Mouse (Mus musculus): Measurements from ENCODE around the gene Hist1h2ag. TPM values are rescaled to one million over a fixed set of nuclear protein-coding genes. Genes with fewer than 3 reads are reported as not detected.

Gene Hist1h2ag
- total RNA-seq, 4 experiments from 2014 or later, result 9.0 to 26.2 (median 21.0) TPM

DNA sequence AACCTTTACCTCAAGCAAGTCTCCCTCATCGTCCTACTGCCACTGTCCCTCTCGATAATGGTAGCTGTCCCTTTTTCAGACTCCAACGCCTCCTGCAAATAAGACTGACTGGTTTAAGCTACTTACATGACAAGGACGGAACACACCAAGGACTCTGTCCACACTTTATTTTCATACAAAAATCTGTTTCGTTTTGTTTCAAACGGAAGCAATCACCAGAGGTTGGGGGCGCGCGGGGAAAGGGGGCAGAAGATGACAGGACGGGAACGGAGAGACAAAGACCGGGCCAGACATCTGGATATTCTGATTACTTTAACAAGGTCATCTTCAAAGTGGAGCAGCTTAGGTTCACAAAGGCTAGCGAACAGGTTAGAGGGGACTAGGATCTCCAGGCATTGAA lies 29.0 kb downstream of the Hist1h2ag start:
- DNase-seq (ENCODE audit: low spot score in 2 of 2), result no peak

DNA sequence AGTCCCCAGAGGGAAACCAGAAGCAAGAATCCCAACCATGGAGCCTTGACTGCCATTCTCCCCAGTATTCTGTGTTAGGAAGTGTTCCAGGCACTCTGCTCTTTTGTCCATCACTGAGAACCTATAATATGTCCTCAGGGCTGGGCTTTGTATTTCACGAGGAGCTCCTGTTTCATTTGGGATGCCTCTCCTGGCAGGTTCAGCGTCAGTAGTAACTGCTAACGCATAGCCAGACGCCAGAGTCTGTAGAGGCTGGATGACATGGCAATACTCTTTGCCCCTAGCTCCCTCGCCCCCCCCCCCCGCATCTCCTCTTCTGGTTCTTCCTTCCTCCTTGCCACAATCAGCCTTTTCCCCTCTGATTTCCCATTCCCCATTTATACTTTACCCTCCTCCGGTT lies 33.1 kb downstream of the Hist1h2ag start, which contains the start of gene Prss16:
Gene Prss16 (minus strand): TSS at position 101 of the 400 bp plus-strand sequence.
- no peak for DNase-seq (ENCODE audit: low spot score in 2 of 2)

DNA sequence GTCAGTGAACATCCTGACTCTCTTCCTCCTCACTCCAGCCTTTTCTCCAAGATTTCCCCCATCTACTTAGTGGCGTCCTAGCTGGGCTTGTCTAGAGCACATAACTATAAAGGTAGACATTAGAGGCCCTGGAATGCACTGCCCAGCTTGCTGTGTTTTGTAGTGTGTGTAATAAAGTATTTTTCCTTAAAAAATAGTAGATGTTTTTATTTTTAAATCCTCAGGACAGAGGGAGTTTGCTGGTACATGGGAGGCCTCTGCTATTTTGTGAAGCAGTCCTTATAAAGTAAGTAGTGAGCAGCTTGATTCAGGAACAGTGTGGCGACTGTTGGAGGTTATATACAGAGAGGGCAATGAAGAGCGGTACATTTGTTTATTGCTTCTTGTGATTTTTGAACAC lies 34.0 kb downstream of the Hist1h2ag start:
- DNase-seq (ENCODE audit: low spot score in 2 of 2), result no peak

DNA sequence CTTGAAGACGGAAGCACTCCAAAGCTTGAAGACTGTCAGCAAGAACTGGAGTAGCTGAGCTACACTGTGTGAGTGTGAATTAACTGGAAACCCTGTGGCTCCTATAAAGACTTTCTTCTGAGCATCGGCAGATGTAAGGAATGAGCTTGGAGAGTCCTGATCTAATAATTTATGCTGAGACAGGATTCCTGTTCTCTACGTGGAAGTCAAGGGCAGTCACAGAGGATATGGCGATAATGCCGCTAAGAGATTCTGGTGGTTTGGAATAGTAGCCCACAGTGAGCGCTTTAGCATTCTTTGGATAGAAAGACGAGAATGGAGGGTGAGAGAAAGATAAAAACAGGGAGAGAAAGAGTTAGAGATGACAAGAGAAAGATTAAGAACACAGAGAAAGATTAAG lies 34.9 kb downstream of the Hist1h2ag start:
- DNase-seq (ENCODE audit: low spot score in 2 of 2), result no peak

DNA sequence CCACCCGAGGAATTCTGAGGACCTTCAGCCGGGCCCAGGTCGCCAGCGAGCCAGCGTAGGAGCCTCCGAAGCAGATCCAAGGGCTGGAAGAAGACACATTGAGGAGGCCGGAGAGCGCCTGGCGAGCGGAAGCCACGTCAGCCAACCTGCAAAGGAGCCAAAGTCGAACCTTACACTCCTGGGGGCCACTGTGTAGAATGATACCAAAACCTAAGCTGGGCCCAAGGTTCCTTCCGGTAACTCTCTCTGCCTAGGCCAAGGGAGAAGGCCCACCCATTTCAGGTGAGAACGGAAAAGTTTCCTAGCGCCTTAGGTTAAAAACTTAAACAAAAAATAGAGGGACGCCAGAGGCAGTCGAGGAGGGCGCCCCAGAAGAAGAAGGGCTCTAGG lies 35.6 kb downstream of the Hist1h2ag start:
- no peak for DNase-seq (ENCODE audit: low spot score in 2 of 2)

DNA sequence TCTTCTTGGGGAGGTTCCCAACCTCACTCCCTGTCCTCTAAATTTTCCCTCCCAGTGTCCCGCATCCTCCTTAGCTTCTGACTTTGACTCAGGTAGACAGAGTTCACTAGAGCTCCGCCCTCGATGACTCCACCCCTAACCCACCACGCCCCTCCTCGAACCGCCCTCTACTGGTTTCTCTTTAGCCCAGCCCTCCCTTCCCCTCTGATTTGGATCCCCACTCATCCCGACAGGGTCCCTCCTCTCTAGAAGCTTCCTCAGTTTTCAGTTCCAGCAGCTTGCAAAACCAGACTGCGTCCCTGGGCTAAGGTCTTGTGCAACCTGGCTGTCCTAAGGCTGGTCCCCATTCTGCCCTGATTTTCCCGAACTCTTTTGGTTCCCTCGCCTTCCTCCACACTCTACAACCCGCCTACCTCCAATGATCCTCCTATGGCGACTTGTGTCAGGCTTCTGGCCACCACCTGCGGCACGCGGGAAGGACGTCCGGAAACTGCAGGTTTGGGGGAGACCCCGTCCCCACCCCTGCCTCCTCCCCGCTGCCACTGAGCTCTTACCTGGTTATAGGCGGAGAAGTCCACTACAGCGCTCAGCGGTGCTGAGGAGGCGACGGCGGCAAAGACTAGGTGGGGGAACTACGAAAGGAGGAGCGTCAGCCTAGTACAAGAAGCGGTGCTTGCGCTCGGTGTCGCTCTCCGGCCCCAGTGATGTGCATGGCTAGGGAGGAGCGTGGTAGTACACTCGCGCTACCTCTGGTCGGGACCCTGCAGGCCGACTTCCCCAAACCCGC lies 36.2 kb downstream of the Hist1h2ag start:
- DNase-seq (ENCODE audit: low spot score in 2 of 2), result no peak

DNA sequence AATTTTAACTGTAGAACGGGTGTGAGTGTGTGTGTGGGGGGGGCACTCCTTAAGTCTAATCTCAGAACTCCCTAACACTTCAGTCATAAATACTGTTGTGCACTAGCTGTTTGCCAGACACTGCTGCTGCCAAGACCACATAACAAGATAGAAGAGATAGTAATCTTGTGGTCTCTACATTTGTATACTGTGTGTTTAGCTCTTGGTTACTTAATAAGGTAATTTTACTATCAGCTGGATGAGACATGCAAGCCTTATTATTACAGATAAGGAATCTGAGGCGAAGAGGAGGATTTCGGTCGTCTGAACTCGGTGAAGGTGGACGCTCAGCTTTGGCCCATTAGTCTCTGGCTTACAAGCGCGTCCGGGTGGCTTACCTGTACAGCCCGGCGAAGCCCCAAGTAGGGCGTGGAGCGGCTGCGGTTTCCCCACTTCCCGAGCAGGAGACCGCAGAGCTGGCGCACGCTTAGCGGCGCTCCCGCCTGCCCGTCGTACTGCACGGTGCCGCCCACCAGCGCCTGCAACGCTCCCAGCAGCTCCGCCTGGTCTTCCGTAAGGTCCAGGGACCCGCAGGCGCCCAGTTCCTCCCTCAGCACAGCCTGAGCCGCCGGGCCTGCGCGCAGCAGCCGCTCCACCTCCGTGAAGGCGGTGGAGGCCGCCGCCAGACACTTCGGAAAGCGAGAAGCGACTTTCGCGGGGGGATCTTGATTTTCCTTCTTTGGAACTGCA lies 37.0 kb downstream of the Hist1h2ag start:
- no peak for DNase-seq (ENCODE audit: low spot score in 2 of 2)

DNA sequence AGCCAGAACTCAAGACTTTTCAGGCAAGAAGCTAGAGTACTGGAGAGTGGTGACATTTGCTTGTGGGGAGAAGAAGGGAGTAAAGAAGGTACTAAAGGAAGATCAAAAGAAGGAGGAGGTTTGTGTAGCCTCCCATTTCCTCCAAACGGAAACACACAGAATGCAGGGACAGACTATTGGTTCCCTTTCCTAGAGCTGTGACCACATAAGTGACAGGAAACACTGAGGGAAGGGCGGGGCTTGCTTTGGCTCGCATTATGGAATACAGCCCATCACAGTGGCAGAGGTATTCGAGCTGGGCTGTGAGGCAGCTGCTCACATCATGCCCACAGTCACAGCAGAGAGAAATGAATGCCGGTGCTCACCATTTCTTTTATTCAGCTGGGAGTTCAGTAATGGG lies 40.9 kb downstream of the Hist1h2ag start:
- no peak for DNase-seq (ENCODE audit: low spot score in 2 of 2)

DNA sequence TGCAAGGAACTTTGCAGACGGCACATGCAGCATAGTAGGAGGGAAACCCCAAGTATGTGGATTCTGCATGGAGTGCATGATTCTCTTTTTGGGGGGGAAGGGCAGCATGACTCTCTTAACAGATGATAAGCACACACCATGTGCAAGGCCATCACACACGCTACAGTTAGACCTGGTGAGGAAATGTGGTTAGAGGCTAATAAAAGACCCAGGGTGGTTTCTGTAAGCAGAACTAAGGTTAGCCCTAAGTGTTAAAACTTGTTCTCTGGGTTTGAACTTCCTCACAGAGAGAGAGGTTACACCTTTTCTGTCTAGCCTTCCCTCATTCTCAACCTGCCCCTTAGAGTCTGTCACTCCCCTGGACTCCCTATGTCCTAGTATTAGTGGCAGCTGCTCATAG lies 41.4 kb downstream of the Hist1h2ag start:
- DNase-seq (ENCODE audit: low spot score in 2 of 2), result no peak

DNA sequence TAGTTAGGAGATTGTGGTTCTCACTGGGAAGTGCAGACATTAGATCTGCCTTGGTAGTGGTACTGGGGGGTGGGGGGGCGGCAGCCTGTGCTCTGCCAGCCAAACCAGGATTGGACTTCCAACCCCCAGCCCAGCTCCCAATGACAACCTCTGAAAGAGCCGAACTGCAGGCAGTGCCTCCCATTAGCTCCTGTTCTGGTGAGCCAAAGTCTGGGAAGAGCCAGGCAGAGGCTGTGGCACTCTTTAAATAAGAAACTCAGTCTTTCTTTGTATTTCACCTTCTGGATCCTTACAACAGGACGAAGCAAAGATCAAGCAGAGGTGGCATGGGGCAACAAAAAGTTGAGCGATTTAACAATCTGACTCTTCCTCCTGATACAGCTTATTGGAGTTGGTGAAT lies 43.6 kb downstream of the Hist1h2ag start:
- no peak for DNase-seq (ENCODE audit: low spot score in 2 of 2)

DNA sequence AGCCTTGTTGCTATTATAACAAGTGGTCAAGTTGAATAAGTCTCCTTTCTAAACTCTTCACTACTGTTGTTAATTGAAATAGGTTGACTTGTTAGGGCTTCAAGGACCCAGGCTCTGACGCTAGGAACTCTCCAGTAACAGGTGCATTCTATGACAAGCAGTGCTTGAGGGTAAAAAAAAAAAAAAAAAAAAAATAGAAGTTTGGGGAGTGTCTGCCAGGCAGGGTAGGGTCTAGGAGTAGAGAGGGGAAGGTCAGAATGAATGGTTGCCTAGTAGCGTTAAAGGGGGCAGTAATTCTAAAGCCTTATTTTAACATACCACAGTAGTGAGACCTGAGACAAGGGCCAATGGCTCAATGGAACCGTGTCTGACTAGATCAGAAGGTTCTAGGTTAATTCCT lies 44.3 kb downstream of the Hist1h2ag start:
- DNase-seq (ENCODE audit: low spot score in 2 of 2), result no peak

DNA sequence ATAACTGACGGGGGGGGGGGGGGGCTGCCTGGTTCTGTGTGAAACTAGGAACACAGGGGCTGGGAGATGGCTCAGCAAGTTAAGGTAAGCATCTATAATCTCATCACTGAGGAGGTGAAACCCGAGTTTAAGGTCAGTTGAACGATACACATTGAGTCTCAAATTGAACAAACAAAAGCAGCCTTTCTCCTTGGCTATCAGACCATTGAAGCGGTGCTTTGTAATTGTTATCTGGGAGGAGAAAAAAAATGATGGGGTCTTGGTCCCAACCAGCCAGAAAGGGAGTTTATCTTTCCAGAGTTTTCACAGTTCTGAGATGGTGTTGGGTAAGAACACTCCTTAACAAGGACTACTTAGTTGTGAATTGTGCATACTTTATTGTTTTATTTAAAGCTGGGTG lies 44.9 kb downstream of the Hist1h2ag start:
- no peak for DNase-seq (ENCODE audit: low spot score in 2 of 2)

DNA sequence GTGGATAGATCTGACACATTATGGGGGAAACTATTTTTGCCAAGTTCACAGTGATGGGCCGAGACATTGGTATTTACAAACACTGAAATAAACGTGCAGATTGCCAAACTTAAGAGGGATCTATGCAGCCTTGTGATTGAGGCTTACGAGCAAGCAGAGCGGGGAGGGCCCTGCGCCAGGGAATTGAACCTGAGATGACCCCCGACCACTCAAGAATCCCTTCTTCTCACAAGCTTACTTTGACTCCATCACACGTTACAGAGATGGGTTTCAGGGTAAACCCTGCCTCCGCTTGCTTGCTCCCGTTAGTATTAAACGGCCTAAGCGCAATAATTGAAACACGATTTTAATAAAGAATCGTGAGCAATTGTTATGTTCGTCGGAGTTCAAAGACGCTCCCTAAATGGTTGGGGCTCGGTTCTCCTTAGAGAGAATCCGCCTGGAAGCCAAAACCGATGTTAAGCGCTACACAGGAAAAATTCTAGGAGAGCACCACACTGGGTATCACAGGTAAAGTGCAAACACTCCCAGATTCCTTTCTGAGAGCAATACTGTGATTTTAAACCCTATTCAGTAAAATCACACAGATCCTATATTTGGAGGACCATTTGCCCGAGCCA lies 45.4 kb downstream of the Hist1h2ag start:
- no peak for DNase-seq (ENCODE audit: low spot score in 2 of 2)

DNA sequence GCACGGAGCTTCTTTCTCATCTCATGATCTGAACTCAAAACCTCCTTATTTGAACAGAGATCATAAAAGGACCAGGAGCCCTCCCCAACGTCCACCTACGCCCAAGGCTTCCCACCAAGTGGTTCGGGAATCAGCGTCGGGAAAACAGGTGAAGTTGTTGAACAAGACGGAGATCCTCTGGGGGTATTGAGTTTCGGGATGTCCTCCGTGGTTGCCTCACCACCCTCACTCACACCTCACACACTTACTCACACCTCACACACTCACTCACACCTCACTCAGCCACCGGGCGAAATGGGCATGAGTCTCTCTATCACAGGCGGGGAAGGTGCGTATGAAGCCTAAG lies 45.9 kb downstream of the Hist1h2ag start:
- DNase-seq (ENCODE audit: low spot score in 2 of 2), result no peak

DNA sequence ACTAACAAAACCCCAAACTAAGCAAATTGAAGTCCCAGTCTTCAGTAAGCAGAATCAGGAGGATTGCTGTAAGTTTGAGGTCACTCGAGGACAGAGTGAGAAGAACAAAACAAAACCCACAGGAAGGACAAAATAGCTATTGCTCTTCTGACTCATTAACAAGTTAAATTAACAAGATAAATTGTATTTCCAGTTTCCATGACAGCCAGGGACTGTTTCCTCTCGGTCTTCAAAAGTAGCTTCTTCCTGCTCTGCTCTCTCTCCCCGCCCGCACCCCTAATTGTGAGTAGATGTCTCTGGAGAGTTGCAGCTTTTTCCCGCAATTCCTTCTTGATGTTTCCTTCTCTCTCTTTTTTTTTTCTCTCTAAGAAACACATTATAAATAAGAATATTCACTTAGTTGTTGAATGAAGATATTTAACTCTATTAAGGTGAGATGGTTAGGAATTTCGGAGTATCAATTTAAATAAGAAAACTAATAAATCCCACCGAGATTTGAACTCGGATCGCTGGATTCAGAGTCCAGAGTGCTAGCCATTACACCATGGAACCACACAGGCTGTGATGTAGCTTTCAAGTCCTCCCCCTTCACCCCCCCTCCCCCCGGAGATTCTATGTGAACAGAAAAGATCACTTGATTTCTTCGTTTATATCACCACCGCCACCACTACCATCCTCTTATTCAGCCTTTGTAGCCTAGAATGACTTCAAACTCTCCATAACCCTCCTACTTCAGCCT lies 46.5 kb downstream of the Hist1h2ag start:
- DNase-seq (ENCODE audit: low spot score in 2 of 2), result no peak

DNA sequence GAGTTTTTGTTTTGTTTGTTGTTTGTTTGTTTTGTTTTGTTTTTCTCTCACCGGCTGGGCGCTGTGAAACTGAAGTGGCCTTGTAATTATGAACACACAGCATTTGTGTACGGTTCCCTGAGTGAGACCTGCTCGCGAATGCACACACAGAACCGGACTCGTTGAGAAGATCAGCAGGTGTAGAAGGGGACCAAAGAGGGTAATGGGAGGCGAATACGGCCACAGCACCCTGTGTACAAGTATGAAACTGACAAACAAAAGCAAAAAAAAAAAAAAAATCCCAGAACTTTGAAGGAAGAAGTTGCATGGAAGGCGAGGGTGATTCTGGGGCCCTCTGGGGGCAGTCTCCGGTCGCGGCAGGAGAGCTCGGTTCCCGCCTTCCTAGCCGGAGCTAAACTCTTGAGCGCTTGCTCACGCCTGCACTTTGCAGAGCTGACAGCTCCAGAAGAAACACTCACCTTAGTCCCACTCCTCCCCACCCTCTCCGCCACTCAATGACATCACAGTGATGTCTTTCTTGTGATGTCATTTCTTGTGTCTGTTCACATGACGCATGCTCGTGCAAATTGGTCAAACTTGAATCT lies 47.3 kb downstream of the Hist1h2ag start:
- DNase-seq (ENCODE audit: low spot score in 2 of 2), result no peak

DNA sequence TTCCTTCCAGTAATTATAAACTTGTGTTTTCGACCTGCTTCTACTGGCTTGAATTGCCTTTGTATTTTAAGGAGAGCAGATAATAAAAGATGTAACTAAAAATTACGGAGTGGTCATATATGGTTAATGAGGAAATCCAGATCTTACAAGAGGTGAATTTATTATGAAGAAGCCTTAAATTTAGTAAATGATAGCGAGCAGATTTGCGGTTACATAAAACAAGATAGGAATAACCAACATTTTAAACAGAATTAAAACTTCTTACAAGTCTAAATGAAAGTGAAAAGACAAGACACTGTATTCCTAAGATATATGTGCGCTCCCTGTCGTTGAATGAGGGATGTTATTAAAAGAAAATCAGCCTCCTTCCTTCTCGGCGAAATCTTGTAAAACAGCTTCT lies 47.8 kb downstream of the Hist1h2ag start:
- no peak for DNase-seq (ENCODE audit: low spot score in 2 of 2)

DNA sequence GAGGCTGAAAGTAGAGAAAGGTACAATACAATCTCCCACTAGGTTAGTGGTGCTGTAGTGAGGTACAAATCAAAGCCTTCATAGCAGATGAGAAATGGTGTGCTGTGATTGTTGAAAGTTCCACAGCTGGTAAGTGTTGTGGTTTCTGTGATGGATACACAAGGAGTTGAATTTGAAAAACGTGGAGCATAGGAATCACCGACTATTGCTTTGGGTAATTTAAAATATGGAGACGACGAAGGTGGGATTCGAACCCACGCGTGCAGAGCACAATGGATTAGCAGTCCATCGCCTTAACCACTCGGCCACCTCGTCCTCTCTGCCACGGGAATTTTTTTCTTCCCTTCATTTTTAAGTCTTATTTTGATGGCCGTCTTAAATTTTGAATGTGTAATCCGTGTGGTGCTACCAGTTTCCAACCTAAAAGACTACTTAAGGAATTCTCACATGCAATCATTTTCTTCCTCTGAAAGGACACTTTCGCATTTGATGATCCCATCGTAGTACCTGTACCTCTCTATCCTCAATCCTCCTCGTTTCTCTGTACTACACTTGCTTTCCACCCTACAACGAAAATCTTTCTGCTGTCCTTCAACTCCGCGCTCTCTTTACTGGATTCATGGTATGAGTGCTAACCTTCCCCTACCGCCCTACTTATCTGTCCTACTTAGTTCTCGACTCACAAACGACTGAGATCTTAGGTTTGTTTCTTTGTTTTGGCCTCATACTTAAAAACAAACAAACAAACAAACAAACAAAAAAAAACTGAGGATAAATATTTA lies 48.6 kb downstream of the Hist1h2ag start:
- no peak for DNase-seq (ENCODE audit: low spot score in 2 of 2)

DNA sequence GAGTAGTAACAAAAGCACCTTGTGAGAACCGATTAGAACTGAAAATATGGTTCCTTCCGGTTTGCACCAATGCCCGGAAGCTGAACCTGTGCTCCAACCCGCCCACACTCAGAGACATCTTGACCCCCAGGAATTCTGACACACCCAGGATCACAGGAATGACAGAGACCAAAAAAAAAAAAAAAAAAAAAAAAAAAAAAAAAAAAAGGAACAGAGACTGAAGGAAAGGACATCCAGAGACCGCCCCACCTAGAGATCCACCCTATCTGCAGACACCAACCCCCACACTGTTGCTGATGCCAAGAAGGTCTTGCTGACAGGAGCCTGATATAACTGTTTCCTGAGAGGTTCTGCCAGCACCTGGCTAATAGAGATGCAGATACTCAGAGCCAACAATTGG lies 50.2 kb downstream of the Hist1h2ag start:
- DNase-seq (ENCODE audit: low spot score in 2 of 2), result no peak
